Mouse (Mus musculus) hindbrain, embryonic 13.5 days (tissue): ENCODE data around the gene Farp2. TPM values are rescaled to one million over a fixed set of nuclear protein-coding genes. Genes with fewer than 3 reads are reported as not detected.
"Not testable (repeated sequence)": the region's sequence is repeated elsewhere in the genome, so short reads cannot be mapped to it uniquely, and the experiment has no call there.

Experiments
- ATAC-seq: fragments of 200-750 bp; cut with Nextera tagmentation; 2 replicates; pipeline ENCODE4 v1.8.0; 2017; ENCODE audit warnings: moderate TSS enrichment; ENCODE audit not compliant: low FRiP score
- H3K27ac ChIP-seq: fragments of 300-500 bp; sonication (generic); 2 replicates; pipeline ENCODE4 v1.5.1; 2015; ENCODE audit warnings: inconsistent platforms, mild to moderate bottlenecking, moderate library complexity
- H3K27me3 ChIP-seq: fragments of 300-500 bp; sonication (generic); 2 replicates; pipeline ENCODE4 v1.6.1; 2015; ENCODE audit warnings: mild to moderate bottlenecking, inconsistent platforms
- H3K36me3 ChIP-seq: fragments of 300-500 bp; sonication (generic); 2 replicates; pipeline ENCODE4 v1.6.1; 2015; ENCODE audit warnings: mild to moderate bottlenecking, inconsistent platforms
- H3K4me1 ChIP-seq: fragments of 300-500 bp; sonication (generic); replicated peaks from 2 replicates; pipeline ENCODE4 v1.6.1; 2015; ENCODE audit warnings: inconsistent platforms
- H3K4me2 ChIP-seq: fragments of 300-500 bp; sonication (generic); 2 replicates; pipeline ENCODE4 v1.6.1; 2015; ENCODE audit warnings: inconsistent platforms, mild to moderate bottlenecking, moderate library complexity
- H3K4me3 ChIP-seq: fragments of 300-500 bp; sonication (generic); 2 replicates; pipeline ENCODE4 v1.5.1; 2015; ENCODE audit warnings: mild to moderate bottlenecking, inconsistent platforms
- H3K9ac ChIP-seq: fragments of 300-500 bp; sonication (generic); 2 replicates; pipeline ENCODE4 v1.6.1; 2015; ENCODE audit warnings: mild to moderate bottlenecking, inconsistent platforms
- H3K9me3 ChIP-seq: fragments of 300-500 bp; sonication (generic); 2 replicates; pipeline ENCODE4 v1.6.1; 2016; ENCODE audit warnings: inconsistent platforms
- WGBS: fragments of 180-500 bp; shearing (Covaris S2); methylation state at CpG from one replicate; pipeline ENCODE4 v1.1.7; 2015; 5-methylcytosine and 5-hydroxymethylcytosine counted together
- polyA plus RNA-seq: library from polyadenylated mRNA; unstranded; fragments of >200 nt; fragmentation: Nextera tagmentation; extraction: Ambion mirVana; gene quantifications from 2 replicates; pipeline ENCODE4 v1.2.1, GENCODE M21; 2015

Farp2 gene
- polyA plus RNA-seq, 1 experiment from 2014 or later: 5.9 TPM

- Histone ChIP-seq H3K4me1 (no peaks in the 10 kb centered on the region), H3K27ac (no peak overlapping the region), H3K36me3 (no peaks in the 10 kb centered on the region), H3K9me3 (0 out of 2 replicates have a peak, but pooled peaks cover 4% of the 10 kb centered on the region), H3K4me2 (no peak overlapping the region), H3K9ac (no peak overlapping the region), H3K4me3 (no peak overlapping the region), H3K27me3 (no peaks in the 10 kb centered on the region)
- no peak for ATAC-seq
- WGBS: 65% methylated on average over 2 of the region's 2 CpGs
Measured at GRCm38 (mm10) chr1:93654275-93654674, 142.4 kb downstream of the Farp2 start.

GRCm38 (mm10) chr1:93654798-93655197, 142.9 kb downstream of the Farp2 start:
- no peaks in the 10 kb centered on the region for H3K27me3 ChIP-seq
- 0 out of 2 replicates have a peak, but pooled peaks cover 4% of the 10 kb centered on the region for H3K9me3 ChIP-seq
- H3K27ac ChIP-seq: no peak overlapping the region
- ATAC-seq: no peak
- no peaks in the 10 kb centered on the region for H3K36me3 ChIP-seq
- H3K4me1 ChIP-seq: no peaks in the 10 kb centered on the region
- H3K9ac ChIP-seq: no peak overlapping the region
- H3K4me3 ChIP-seq: no peak overlapping the region
- WGBS: 78% methylated on average over 2 of the region's 2 CpGs
- no peak overlapping the region for H3K4me2 ChIP-seq

DNA sequence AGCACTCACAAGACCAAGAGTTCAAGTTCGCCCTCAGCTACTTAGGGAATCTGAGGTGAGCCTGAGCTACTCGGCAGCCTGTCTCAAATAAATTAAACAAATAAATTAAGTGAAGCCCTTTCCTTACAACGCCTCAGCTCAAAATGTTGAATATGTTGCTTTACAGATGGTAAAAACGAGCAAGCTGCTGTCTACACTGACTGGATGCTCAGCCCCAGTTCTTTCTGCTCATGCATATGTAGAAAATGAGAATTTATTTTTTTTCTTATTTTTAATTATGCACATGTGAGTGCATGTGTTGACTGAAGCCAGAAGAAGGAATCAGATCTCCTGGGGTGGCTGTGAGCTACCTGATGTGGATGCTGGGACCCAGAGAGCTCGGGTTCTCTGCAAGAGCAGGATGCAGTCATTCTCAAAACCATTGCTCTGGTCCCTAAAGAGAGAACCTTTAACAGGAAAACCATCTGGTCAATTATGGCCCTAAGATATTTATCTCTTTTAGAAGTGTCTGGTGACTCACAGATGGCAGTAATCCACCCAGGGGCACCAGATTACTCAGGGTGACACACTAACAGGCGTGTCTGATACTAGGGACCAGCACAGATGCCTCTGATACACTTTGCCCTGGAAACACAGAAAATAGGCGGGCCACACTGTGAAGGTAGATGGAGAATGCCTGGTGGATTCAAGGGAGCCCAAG, 144.6 kb downstream of the Farp2 start:
- no peak overlapping the region for H3K4me2 ChIP-seq
- H3K4me1 ChIP-seq: no peaks in the 10 kb centered on the region
- no peaks in the 10 kb centered on the region for H3K36me3 ChIP-seq
- no peak overlapping the region for H3K9ac ChIP-seq
- WGBS: 75% methylated on average over 7 of the region's 7 CpGs
- no peak overlapping the region for H3K4me3 ChIP-seq
- H3K27me3 ChIP-seq: no peaks in the 10 kb centered on the region
- ATAC-seq: no peak
- no peak overlapping the region for H3K27ac ChIP-seq
- H3K9me3 ChIP-seq: 0 out of 2 replicates have a peak, but pooled peaks cover 4% of the 10 kb centered on the region

- no peak overlapping the region for H3K4me2 ChIP-seq
- H3K9me3 ChIP-seq: 0 out of 2 replicates have a peak, but pooled peaks cover under 1% of the 10 kb centered on the region
- WGBS: 81% methylated on average over 5 of the region's 5 CpGs
- no peak overlapping the region for H3K4me3 ChIP-seq
- no peak overlapping the region for H3K27ac ChIP-seq
- ATAC-seq: no peak
- no peak overlapping the region for H3K9ac ChIP-seq
- H3K4me1 ChIP-seq: no peaks in the 10 kb centered on the region
- no peaks in the 10 kb centered on the region for H3K27me3 ChIP-seq
- H3K36me3 ChIP-seq: no peaks in the 10 kb centered on the region
Measured at GRCm38 (mm10) chr1:93657025-93657360, 145.1 kb downstream of the Farp2 start.

DNA sequence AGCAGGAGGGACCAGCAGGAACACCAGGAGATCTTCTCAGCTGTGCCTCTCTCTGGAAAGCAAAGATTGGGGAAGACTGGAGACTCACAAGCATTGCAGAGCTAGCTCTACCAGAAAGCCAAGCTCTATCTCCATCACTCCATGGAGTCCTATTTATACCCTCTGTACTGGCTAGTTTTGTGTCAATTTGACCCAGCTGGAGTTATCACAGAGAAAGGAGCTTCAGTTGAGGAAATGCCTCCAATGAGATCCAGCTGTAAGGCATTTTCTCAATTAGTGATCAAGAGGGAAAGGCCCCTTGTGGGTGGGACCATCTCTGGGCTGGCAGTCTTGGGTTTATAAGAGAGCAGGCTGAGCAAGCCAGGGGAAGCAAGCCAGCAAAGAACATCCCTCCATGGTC, 146.7 kb downstream of the Farp2 start, which contains the start of gene Stk25:
Stk25 (minus strand) TSS at position 101 of the 400 bp plus-strand sequence.
- not testable (repeated sequence) for H3K27me3 ChIP-seq, H3K27ac ChIP-seq, H3K4me1 ChIP-seq, H3K9ac ChIP-seq, H3K36me3 ChIP-seq, H3K4me3 ChIP-seq, ATAC-seq, H3K4me2 ChIP-seq, H3K9me3 ChIP-seq

- H3K27me3 ChIP-seq: no peaks in the 10 kb centered on the region
- H3K4me2 ChIP-seq: no peak overlapping the region
- WGBS: 24% methylated on average over 13 of the region's 13 CpGs
- H3K9ac ChIP-seq: no peak overlapping the region
- H3K27ac ChIP-seq: no peak overlapping the region
- no peaks in the 10 kb centered on the region for H3K9me3 ChIP-seq
- no peak for ATAC-seq
- H3K36me3 ChIP-seq: no peaks in the 10 kb centered on the region
- H3K4me3 ChIP-seq: no peak overlapping the region
- peaks cover 14% of the 10 kb centered on the region for H3K4me1 ChIP-seq
Measured at GRCm38 (mm10) chr1:93667760-93668400, 156.0 kb downstream of the Farp2 start.

- H3K4me1 ChIP-seq: peaks cover 14% of the 10 kb centered on the region
- peak overlapping the region; percentile 61 for H3K4me2 ChIP-seq
- H3K4me3 ChIP-seq: peak overlapping the region; percentile 40
- ATAC-seq: peak; percentile 85
- H3K27ac ChIP-seq: peak overlapping the region; percentile 75
- no peaks in the 10 kb centered on the region for H3K36me3 ChIP-seq
- no peaks in the 10 kb centered on the region for H3K27me3 ChIP-seq
- peak overlapping the region; percentile 71 for H3K9ac ChIP-seq
- no peaks in the 10 kb centered on the region for H3K9me3 ChIP-seq
- 9% methylated on average over 17 of the region's 17 CpGs for WGBS
Measured at GRCm38 (mm10) chr1:93668791-93669548, 157.1 kb downstream of the Farp2 start.

DNA sequence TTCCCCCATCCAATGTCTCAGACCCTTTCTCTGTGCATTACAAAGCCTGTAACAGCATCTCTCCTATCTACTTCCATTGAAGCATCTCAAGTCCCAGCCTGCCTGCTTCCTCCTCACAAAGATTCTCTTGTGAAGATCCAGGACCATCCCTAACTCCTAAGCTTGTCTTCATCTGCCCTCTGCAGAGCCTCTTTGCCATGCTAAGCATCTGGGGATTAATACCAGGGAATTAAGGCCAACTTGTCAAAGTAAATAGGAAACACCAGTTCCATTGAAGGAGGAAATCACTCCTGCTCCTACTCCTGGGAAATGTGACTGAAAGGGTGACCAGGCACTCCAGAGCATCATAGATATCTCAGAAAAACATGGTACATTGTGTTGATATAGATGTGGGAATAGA, 158.1 kb downstream of the Farp2 start:
- no peak overlapping the region; the same call in 1 of the 2 replicates for H3K4me2 ChIP-seq
- no peak overlapping the region for H3K4me3 ChIP-seq
- H3K36me3 ChIP-seq: no peaks in the 10 kb centered on the region
- H3K27me3 ChIP-seq: no peaks in the 10 kb centered on the region
- no peak overlapping the region for H3K27ac ChIP-seq
- no peak for ATAC-seq
- H3K9ac ChIP-seq: no peak overlapping the region
- peaks cover 14% of the 10 kb centered on the region for H3K4me1 ChIP-seq
- no peaks in the 10 kb centered on the region for H3K9me3 ChIP-seq

Other genes starting within 250 kb of the Farp2 start
- 35.8 and 36.2 TPM in 2 replicates for gene Mterf4, start 206.2 kb upstream of the Farp2 start, polyA plus RNA-seq
- 50.0 and 57.5 TPM in 2 replicates for gene Ppp1r7, start 169.2 kb upstream of the Farp2 start, polyA plus RNA-seq
- 6.5 and 7.0 TPM in 2 replicates for gene Pask, start 168.6 kb upstream of the Farp2 start, polyA plus RNA-seq
- 0.14 and 0.27 TPM in 2 replicates for gene Ano7, start 138.1 kb upstream of the Farp2 start, polyA plus RNA-seq
- gene Hdlbp, start 33.3 kb upstream of the Farp2 start, polyA plus RNA-seq: 95.2 and 102 TPM in 2 replicates
- gene Stk25, start 146.6 kb downstream of the Farp2 start, polyA plus RNA-seq: 307 and 330 TPM in 2 replicates
- 74.8 and 76.7 TPM in 2 replicates for gene Bok, start 173.6 kb downstream of the Farp2 start, polyA plus RNA-seq
- 107 and 112 TPM in 2 replicates for gene Atg4b, start 239.4 kb downstream of the Farp2 start, polyA plus RNA-seq
- 41.3 and 43.4 TPM in 2 replicates for gene Thap4, start 242.8 kb downstream of the Farp2 start, polyA plus RNA-seq